Comparison of ENCODE assay signal across 13 mouse cellular contexts in genomic region chr2:27596966-27597365, GRCm38 (mm10).
A peak's percentile ranks its signal among the peaks of the same experiment; 100 is the strongest.
DNase-seq lines count a peak whose midpoint lies in the region; ATAC-seq and TF ChIP-seq lines count a peak whose summit lies in the region.
"Had no signal": no experiment of that assay in that cellular context is flagged by ENCODE, and none has a peak within 500 bp of the region (broad histone marks: within the 10 kb centered on the region; RNA-seq: fewer than 3 reads in every experiment).

No protein-coding gene starts in this region.

- no peaks in the 10 kb centered on the region for H3K27me3 ChIP-seq in lung, postnatal 0 days (replicated peaks; ENCODE audit: insufficient read depth, low read length)
- H3K27me3 ChIP-seq in forebrain, postnatal 0 days (ENCODE audit: insufficient read depth, low read length): no peaks in the 10 kb centered on the region; the same call in 1 of the 2 replicates
- H3K27me3 ChIP-seq: embryonic facial prominence, embryonic 12.5 days; liver, embryonic 13.5 days had no signal

- peaks cover 20% of the 10 kb centered on the region for H3K4me1 ChIP-seq in lung, postnatal 0 days (ENCODE audit: insufficient read depth, low read depth, low read length)
- H3K4me1 ChIP-seq in forebrain, postnatal 0 days (ENCODE audit: insufficient read depth): no peaks in the 10 kb centered on the region

- H3K4me3 ChIP-seq in lung, postnatal 0 days (ENCODE audit: low read depth, low read length): no peak overlapping the region
- no peak overlapping the region for H3K4me3 ChIP-seq in forebrain, postnatal 0 days (ENCODE audit: low read depth, low read length)
- H3K4me3 ChIP-seq: embryonic facial prominence, embryonic 12.5 days; heart, embryonic 15.5 days; liver, embryonic 13.5 days had no signal

- H3K9ac ChIP-seq in lung, postnatal 0 days (replicated peaks; ENCODE audit: low read depth): no peak overlapping the region
- no peak overlapping the region for H3K9ac ChIP-seq in forebrain, postnatal 0 days
- H3K9ac ChIP-seq: embryonic facial prominence, embryonic 12.5 days; heart, embryonic 15.5 days; liver, embryonic 13.5 days had no signal

- no peaks in the 10 kb centered on the region for H3K9me3 ChIP-seq in lung, postnatal 0 days (ENCODE audit: low read length)
- no peaks in the 10 kb centered on the region for H3K9me3 ChIP-seq in forebrain, postnatal 0 days (ENCODE audit: low read length)
- H3K9me3 ChIP-seq: embryonic facial prominence, embryonic 12.5 days; heart, embryonic 15.5 days; liver, embryonic 13.5 days had no signal

- no peak for TF ChIP-seq EP300 in lung, postnatal 0 days (IDR thresholded peaks at IDR 0.05)

- no peak for ATAC-seq in lung, postnatal 0 days
- ATAC-seq in forebrain, postnatal 0 days: no peak
- no peak for ATAC-seq in erythroid progenitor cell, adult 5-6 weeks (replicated peaks; ENCODE audit: low FRiP score, poor library complexity, severe bottlenecking)
- ATAC-seq: forebrain, embryonic 14.5 days had no signal

- WGBS in lung, postnatal 0 days: 87% methylated on average over 1 of the region's 1 CpGs
- 100% methylated on average over 1 of the region's 1 CpGs for WGBS in forebrain, postnatal 0 days

- H3K27ac ChIP-seq in lung, postnatal 0 days (ENCODE audit: low read length): peak overlapping the region; percentile 54
- H3K27ac ChIP-seq in forebrain, postnatal 0 days (ENCODE audit: low read depth, low read length): no peak overlapping the region
- H3K27ac ChIP-seq: embryonic facial prominence, embryonic 12.5 days; heart, embryonic 15.5 days; liver, embryonic 13.5 days had no signal

- no peak overlapping the region for H3K4me2 ChIP-seq in lung, postnatal 0 days (replicated peaks; ENCODE audit: low read depth, low read length)
- H3K4me2 ChIP-seq in forebrain, postnatal 0 days (ENCODE audit: low read depth): no peak overlapping the region
- H3K4me2 ChIP-seq: embryonic facial prominence, embryonic 12.5 days; heart, embryonic 15.5 days; liver, embryonic 13.5 days had no signal

- no peaks in the 10 kb centered on the region for H3K36me3 ChIP-seq in lung, postnatal 0 days (ENCODE audit: insufficient read depth, low read length)
- H3K36me3 ChIP-seq in forebrain, postnatal 0 days (ENCODE audit: insufficient read depth): no peaks in the 10 kb centered on the region
- H3K36me3 ChIP-seq: embryonic facial prominence, embryonic 12.5 days; heart, embryonic 15.5 days; liver, embryonic 13.5 days had no signal

- DNase-seq in adrenal gland, adult 2 months: peak; percentile 77
- no peak for DNase-seq in adrenal gland, postnatal 4 days (ENCODE audit: low spot score in 2 of 2)
- DNase-seq in lung, postnatal 0 days (ENCODE audit: low spot score): no peak
- DNase-seq in lung, postnatal 36 days: no peak
- DNase-seq in heart, postnatal 4 days: peak; percentile 53
- peak; percentile 90 for DNase-seq in testis, postnatal 10 days (ENCODE audit: low spot score)
- no peak for DNase-seq in forebrain, postnatal 0 days
- DNase-seq: liver, embryonic 13.5 days; spleen, adult 18-20 months had no signal

- TF ChIP-seq CTCF in lung, postnatal 0 days (IDR thresholded peaks at IDR 0.05): no peak
- no peak for TF ChIP-seq CTCF in forebrain, postnatal 0 days (IDR thresholded peaks at IDR 0.05; ENCODE audit: low read depth)

Comparison
In these comparisons a context has a peak if more than half of its experiments do, and no peak if none do; other contexts are left out.
1. DNase-seq: peak in adrenal gland, adult 2 months (single experiment), heart, postnatal 4 days (single experiment) and testis, postnatal 10 days (single experiment); none in adrenal gland, postnatal 4 days (0 of 2), lung, postnatal 0 days (single experiment), lung, postnatal 36 days (single experiment) and forebrain, postnatal 0 days (single experiment).